Mouse (Mus musculus): ENCODE results near the gene Ano4. TPM values are rescaled to one million over a fixed set of nuclear protein-coding genes. Genes with fewer than 3 reads are reported as not detected.

The Ano4 gene
- polyA plus RNA-seq, 1 experiment = not detected

DNA sequence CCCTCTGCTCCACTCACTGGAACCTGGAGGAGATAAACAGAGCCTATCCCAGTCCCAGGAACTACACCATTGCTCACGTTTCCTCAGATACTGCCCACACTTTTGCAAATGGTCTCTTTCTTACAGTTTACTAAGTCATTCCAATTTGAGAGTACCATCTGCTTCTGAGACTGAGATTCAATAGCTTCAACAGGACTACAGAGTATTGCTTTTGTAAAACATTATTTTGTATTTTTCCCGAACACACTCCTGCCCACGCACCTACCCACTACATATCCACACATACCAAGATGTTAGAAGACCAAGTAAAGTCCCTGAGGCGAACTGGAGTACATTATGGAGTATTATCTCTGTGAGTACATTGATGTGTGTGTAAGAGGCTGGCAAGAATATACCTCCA, 166.6 kb downstream of the Ano4 start:
- Histone ChIP-seq H3K36me3 (ENCODE audit: control insufficient read depth, insufficient read depth) (no peaks in the 10 kb centered on the region), H3K79me3 (ENCODE audit: low read depth) (no peaks in the 10 kb centered on the region), H3ac (ENCODE audit: control insufficient read depth, insufficient read length, low read depth) (no peak overlapping the region), H3K27me3 (ENCODE audit: control insufficient read depth, insufficient read depth, insufficient read length) (no peaks in the 10 kb centered on the region), H3K4me3 (ENCODE audit: insufficient read depth, poor library complexity, severe bottlenecking) (no peak overlapping the region), H3K79me2 (ENCODE audit: control insufficient read depth, insufficient read depth) (no peaks in the 10 kb centered on the region)
- TF ChIP-seq MYOD1 (IDR thresholded peaks at IDR 0.05; ENCODE audit: control insufficient read depth, insufficient read length, low read depth) = no peak
- TF ChIP-seq FOSL1 (IDR thresholded peaks at IDR 0.05; ENCODE audit: insufficient read depth, low read length, poor library complexity, severe bottlenecking) = no peak
- no peak for TF ChIP-seq CEBPB (IDR thresholded peaks at IDR 0.05; ENCODE audit: low read depth)
- no peak for TF ChIP-seq MAX (IDR thresholded peaks at IDR 0.05)
- TF ChIP-seq MYOG (IDR thresholded peaks at IDR 0.05; ENCODE audit: control insufficient read depth, extremely low read depth, insufficient read length) = no peak
- no peak for TF ChIP-seq CTCF (IDR thresholded peaks at IDR 0.05; ENCODE audit: control insufficient read depth, insufficient read depth, insufficient read length)
- TF ChIP-seq USF1 (IDR thresholded peaks at IDR 0.05; ENCODE audit: low read depth) = no peak

DNA sequence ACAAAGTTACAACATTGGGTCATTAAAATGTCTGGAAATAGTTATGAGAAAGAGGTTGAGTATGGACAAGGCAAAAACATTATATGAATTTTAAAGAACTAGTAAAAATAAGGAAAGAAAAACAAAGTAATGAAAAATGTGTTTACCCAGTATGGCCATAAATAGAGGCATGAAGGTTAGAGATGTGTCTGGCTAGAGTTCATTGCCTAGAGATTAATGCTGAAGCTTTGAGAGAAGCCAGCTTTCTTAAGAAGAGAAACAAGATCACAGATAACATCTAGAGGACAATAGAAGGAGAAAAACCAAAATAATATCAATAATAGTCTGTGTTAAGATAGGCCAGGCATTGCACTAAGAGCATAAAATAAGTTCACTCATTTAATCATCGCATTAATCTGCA, 180.0 kb downstream of the Ano4 start:
- Histone ChIP-seq H3K27me3 (ENCODE audit: control insufficient read depth, insufficient read depth, insufficient read length) (no peaks in the 10 kb centered on the region), H3K79me2 (ENCODE audit: control insufficient read depth, insufficient read depth) (no peaks in the 10 kb centered on the region), H3K36me3 (ENCODE audit: control insufficient read depth, insufficient read depth) (no peaks in the 10 kb centered on the region), H3K79me3 (ENCODE audit: low read depth) (no peaks in the 10 kb centered on the region), H3ac (ENCODE audit: control insufficient read depth, insufficient read length, low read depth) (no peak overlapping the region), H3K4me3 (ENCODE audit: insufficient read depth, poor library complexity, severe bottlenecking) (no peak overlapping the region)
- TF ChIP-seq CTCF (IDR thresholded peaks at IDR 0.05; ENCODE audit: control insufficient read depth, insufficient read depth, insufficient read length) = no peak
- TF ChIP-seq FOSL1 (IDR thresholded peaks at IDR 0.05; ENCODE audit: insufficient read depth, low read length, poor library complexity, severe bottlenecking) = no peak
- TF ChIP-seq MYOG (IDR thresholded peaks at IDR 0.05; ENCODE audit: control insufficient read depth, extremely low read depth, insufficient read length) = no peak
- TF ChIP-seq USF1 (IDR thresholded peaks at IDR 0.05; ENCODE audit: low read depth) = no peak

DNA sequence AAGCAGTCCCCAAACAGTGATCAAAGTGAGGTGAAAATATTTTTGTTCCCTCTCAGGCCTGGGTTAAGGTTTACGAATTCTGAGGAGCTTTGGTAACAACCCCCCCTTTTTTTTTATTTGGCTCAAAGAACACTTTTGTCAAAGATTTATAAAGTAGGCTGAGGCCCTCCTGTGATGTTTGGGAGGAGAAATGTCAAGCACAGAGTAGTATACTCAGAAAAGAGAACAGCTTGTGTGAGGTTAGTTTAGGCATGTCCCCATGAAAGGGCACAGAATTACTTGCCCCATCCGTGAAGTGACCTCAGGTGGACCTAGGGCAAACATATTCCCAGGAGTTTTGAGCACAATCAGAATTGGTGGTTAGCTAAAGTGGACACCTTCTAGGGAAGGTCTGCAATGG, 189.1 kb downstream of the Ano4 start:
- no peaks in the 10 kb centered on the region for H3K79me3 ChIP-seq (ENCODE audit: low read depth)
- no peaks in the 10 kb centered on the region for H3K27me3 ChIP-seq (ENCODE audit: control insufficient read depth, insufficient read depth, insufficient read length)
- TF ChIP-seq USF1 (IDR thresholded peaks at IDR 0.05; ENCODE audit: low read depth) (no peak), MYOG (IDR thresholded peaks at IDR 0.05; ENCODE audit: control insufficient read depth, extremely low read depth, insufficient read length) (no peak), FOSL1 (IDR thresholded peaks at IDR 0.05; ENCODE audit: insufficient read depth, low read length, poor library complexity, severe bottlenecking) (no peak), CEBPB (IDR thresholded peaks at IDR 0.05; ENCODE audit: low read depth) (no peak), CTCF (IDR thresholded peaks at IDR 0.05; ENCODE audit: control insufficient read depth, insufficient read depth, insufficient read length) (no peak), MAX (IDR thresholded peaks at IDR 0.05) (no peak), MYOD1 (IDR thresholded peaks at IDR 0.05; ENCODE audit: control insufficient read depth, insufficient read length, low read depth) (no peak)
- H3K79me2 ChIP-seq (ENCODE audit: control insufficient read depth, insufficient read depth) = no peaks in the 10 kb centered on the region
- no peak overlapping the region for H3ac ChIP-seq (ENCODE audit: control insufficient read depth, insufficient read length, low read depth)
- H3K36me3 ChIP-seq (ENCODE audit: control insufficient read depth, insufficient read depth) = no peaks in the 10 kb centered on the region
- H3K4me3 ChIP-seq (ENCODE audit: insufficient read depth, poor library complexity, severe bottlenecking) = no peak overlapping the region

DNA sequence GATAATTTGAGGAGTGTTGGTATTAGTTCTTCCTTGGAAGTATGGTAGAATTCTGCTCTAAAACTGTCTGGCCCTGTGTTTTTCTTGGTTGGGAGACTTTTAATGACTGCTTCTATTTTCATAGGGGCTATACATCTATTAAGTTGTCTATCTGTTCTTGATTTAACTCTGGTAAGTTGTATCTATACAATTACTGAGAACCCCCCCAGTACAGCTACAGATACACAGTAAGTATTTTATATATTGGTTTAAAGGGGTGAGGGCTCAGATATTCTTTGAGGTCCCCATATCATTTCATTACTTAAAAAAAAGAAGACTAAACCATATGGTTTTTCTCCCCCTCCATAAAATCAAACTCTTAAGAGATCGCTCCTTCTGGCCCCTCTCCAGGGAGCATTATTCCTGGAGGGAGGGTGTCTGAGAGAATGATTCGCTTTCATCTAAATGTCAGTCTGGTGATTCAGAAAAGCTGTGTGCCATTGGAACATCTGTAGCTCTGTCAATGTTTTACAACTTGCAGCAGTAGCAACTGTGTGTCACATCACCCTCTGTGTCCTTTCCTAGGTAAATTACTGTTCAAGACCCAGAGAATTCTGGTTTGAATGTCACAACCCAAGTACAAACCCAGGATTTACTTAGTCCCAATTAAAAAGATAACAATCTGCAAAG, 189.6 kb downstream of the Ano4 start:
- H3K79me2 ChIP-seq (ENCODE audit: control insufficient read depth, insufficient read depth) = no peaks in the 10 kb centered on the region
- H3K27me3 ChIP-seq (ENCODE audit: control insufficient read depth, insufficient read depth, insufficient read length) = no peaks in the 10 kb centered on the region
- no peak for TF ChIP-seq CTCF (IDR thresholded peaks at IDR 0.05; ENCODE audit: control insufficient read depth, insufficient read depth, insufficient read length)
- no peak for TF ChIP-seq CEBPB (IDR thresholded peaks at IDR 0.05; ENCODE audit: low read depth)
- TF ChIP-seq USF1 (IDR thresholded peaks at IDR 0.05; ENCODE audit: low read depth) = no peak
- TF ChIP-seq FOSL1 (IDR thresholded peaks at IDR 0.05; ENCODE audit: insufficient read depth, low read length, poor library complexity, severe bottlenecking) = no peak
- no peak for TF ChIP-seq MYOG (IDR thresholded peaks at IDR 0.05; ENCODE audit: control insufficient read depth, extremely low read depth, insufficient read length)
- H3K4me3 ChIP-seq (ENCODE audit: insufficient read depth, poor library complexity, severe bottlenecking) = no peak overlapping the region
- H3ac ChIP-seq (ENCODE audit: control insufficient read depth, insufficient read length, low read depth) = no peak overlapping the region
- no peaks in the 10 kb centered on the region for H3K36me3 ChIP-seq (ENCODE audit: control insufficient read depth, insufficient read depth)
- H3K79me3 ChIP-seq (ENCODE audit: low read depth) = no peaks in the 10 kb centered on the region

DNA sequence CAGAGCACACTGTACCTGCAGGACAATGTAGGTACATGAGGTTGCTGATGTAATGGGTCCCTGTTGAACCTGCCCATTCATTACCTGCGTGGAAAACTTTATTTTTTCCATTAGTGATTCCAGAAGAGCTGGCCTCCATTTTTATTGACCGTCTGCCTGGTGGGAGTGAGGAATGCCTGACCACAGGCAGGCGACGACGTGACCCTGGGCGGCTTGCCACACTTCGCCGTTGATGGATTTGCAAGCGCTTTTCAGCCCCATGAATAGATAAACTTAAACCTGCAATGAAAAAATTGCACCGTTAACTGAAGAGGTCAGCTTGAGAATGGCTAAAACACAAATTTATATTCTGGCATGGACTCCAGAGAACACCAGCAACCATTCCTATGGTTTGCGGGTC, 195.4 kb downstream of the Ano4 start:
- Histone ChIP-seq H3K79me3 (ENCODE audit: low read depth) (no peaks in the 10 kb centered on the region), H3K36me3 (ENCODE audit: control insufficient read depth, insufficient read depth) (no peaks in the 10 kb centered on the region), H3K27me3 (ENCODE audit: control insufficient read depth, insufficient read depth, insufficient read length) (no peaks in the 10 kb centered on the region), H3ac (ENCODE audit: control insufficient read depth, insufficient read length, low read depth) (no peak overlapping the region), H3K4me3 (ENCODE audit: insufficient read depth, poor library complexity, severe bottlenecking) (no peak overlapping the region), H3K79me2 (ENCODE audit: control insufficient read depth, insufficient read depth) (no peaks in the 10 kb centered on the region)
- TF ChIP-seq MAX (IDR thresholded peaks at IDR 0.05) (no peak), FOSL1 (IDR thresholded peaks at IDR 0.05; ENCODE audit: insufficient read depth, low read length, poor library complexity, severe bottlenecking) (no peak), CEBPB (IDR thresholded peaks at IDR 0.05; ENCODE audit: low read depth) (no peak), USF1 (IDR thresholded peaks at IDR 0.05; ENCODE audit: low read depth) (no peak), MYOD1 (IDR thresholded peaks at IDR 0.05; ENCODE audit: control insufficient read depth, insufficient read length, low read depth) (no peak), CTCF (IDR thresholded peaks at IDR 0.05; ENCODE audit: control insufficient read depth, insufficient read depth, insufficient read length) (no peak), MYOG (IDR thresholded peaks at IDR 0.05; ENCODE audit: control insufficient read depth, extremely low read depth, insufficient read length) (no peak)

DNA sequence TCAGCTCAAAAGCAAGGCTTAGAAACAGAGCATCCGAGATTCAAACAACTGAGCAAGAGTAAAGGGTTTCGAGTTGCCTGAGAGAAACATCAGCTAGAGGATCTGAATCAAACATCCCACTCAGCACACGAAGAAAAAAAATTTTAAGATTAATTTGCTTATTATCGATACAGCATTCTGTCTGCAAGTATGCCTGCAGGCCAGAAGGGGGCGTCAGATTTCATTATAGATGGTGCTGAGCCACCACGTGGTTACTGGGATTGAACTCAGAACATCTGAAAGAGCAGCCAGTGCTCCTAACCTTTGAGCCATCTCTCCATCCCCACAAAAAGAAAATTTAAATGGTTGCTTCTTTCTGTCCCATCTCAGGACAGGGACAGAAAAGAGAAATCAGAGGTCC, 223.2 kb downstream of the Ano4 start:
- H3ac ChIP-seq (ENCODE audit: control insufficient read depth, insufficient read length, low read depth) = no peak overlapping the region
- no peak for TF ChIP-seq CTCF (IDR thresholded peaks at IDR 0.05; ENCODE audit: control insufficient read depth, insufficient read depth, insufficient read length)
- no peak for TF ChIP-seq MYOD1 (IDR thresholded peaks at IDR 0.05; ENCODE audit: control insufficient read depth, insufficient read length, low read depth)
- no peak for TF ChIP-seq MYOG (IDR thresholded peaks at IDR 0.05; ENCODE audit: control insufficient read depth, extremely low read depth, insufficient read length)
- no peak for TF ChIP-seq CEBPB (IDR thresholded peaks at IDR 0.05; ENCODE audit: low read depth)
- TF ChIP-seq USF1 (IDR thresholded peaks at IDR 0.05; ENCODE audit: low read depth) = no peak
- no peak for TF ChIP-seq FOSL1 (IDR thresholded peaks at IDR 0.05; ENCODE audit: insufficient read depth, low read length, poor library complexity, severe bottlenecking)
- TF ChIP-seq MAX (IDR thresholded peaks at IDR 0.05) = no peak
- no peaks in the 10 kb centered on the region for H3K79me3 ChIP-seq (ENCODE audit: low read depth)
- H3K79me2 ChIP-seq (ENCODE audit: control insufficient read depth, insufficient read depth) = no peaks in the 10 kb centered on the region
- H3K27me3 ChIP-seq (ENCODE audit: control insufficient read depth, insufficient read depth, insufficient read length) = no peaks in the 10 kb centered on the region
- no peaks in the 10 kb centered on the region for H3K36me3 ChIP-seq (ENCODE audit: control insufficient read depth, insufficient read depth)
- H3K4me3 ChIP-seq (ENCODE audit: insufficient read depth, poor library complexity, severe bottlenecking) = no peak overlapping the region
